Mouse (Mus musculus) heart, postnatal 0 days (tissue): ENCODE data around the gene D030056L22Rik. TPM values are rescaled to one million over a fixed set of nuclear protein-coding genes. Genes with fewer than 3 reads are reported as not detected.

Experiments used
- ATAC-seq: fragments of 200-750 bp; cut with Nextera tagmentation; 2 replicates; pipeline ENCODE4 v1.8.0; 2017; ENCODE audit warnings: low read depth, moderate number of reproducible peaks, moderate library complexity; ENCODE audit not compliant: insufficient read depth
- DNase-seq: peaks from one replicate; pipeline ENCODE4 v3.0.0-alpha.2; 2016; ENCODE audit warnings: low spot score
- H3K27ac ChIP-seq: fragments of 300-500 bp; sonication (generic); 2 replicates; pipeline ENCODE4 v1.5.1; 2014; ENCODE audit warnings: low read depth, mild to moderate bottlenecking
- H3K27me3 ChIP-seq: fragments of 300-500 bp; sonication (generic); 2 replicates; pipeline ENCODE4 v1.6.1; 2014; ENCODE audit warnings: low read length, mixed read lengths; ENCODE audit not compliant: control insufficient read depth, insufficient read depth
- H3K36me3 ChIP-seq: fragments of 300-500 bp; sonication (generic); replicated peaks from 2 replicates; pipeline ENCODE4 v1.6.1; 2014; ENCODE audit warnings: low read length, mixed read lengths; ENCODE audit not compliant: control insufficient read depth, insufficient read depth
- H3K4me1 ChIP-seq: fragments of 300-500 bp; sonication (generic); 2 replicates; pipeline ENCODE4 v1.6.1; 2014; ENCODE audit warnings: antibody characterized with exemption; ENCODE audit not compliant: control insufficient read depth, insufficient read depth
- H3K4me2 ChIP-seq: fragments of 300-500 bp; sonication (generic); 2 replicates; pipeline ENCODE4 v1.6.1; 2014; ENCODE audit warnings: low read depth, mild to moderate bottlenecking, low read length, moderate library complexity
- H3K4me3 ChIP-seq: fragments of 300-500 bp; sonication (generic); 2 replicates; pipeline ENCODE4 v1.5.1; 2014; ENCODE audit warnings: low read depth, low read length
- H3K9ac ChIP-seq: fragments of 300-500 bp; sonication (generic); replicated peaks from 2 replicates; pipeline ENCODE4 v1.6.1; 2014; ENCODE audit warnings: low read depth, low read length, mixed read lengths
- H3K9me3 ChIP-seq: fragments of 300-500 bp; sonication (generic); replicated peaks from 2 replicates; pipeline ENCODE4 v1.6.1; 2016; ENCODE audit warnings: low read length; ENCODE audit not compliant: control insufficient read depth
- CTCF ChIP-seq: IDR thresholded peaks from 2 replicates; pipeline ENCODE4 v1.5.1; 2016; ENCODE audit warnings: antibody characterized with exemption, control low read depth, low read depth
- EP300 ChIP-seq: IDR thresholded peaks from 2 replicates; pipeline ENCODE4 v1.6.1; 2016; ENCODE audit warnings: antibody characterized with exemption, low read depth
- WGBS: fragments of 180-500 bp; shearing (Covaris S2); extraction: QIAGEN DNeasy Blood & Tissue Kit; methylation state at CpG from one replicate; pipeline ENCODE4 v1.1.7; 2014; 5-methylcytosine and 5-hydroxymethylcytosine counted together
- polyA plus RNA-seq: library from polyadenylated mRNA; unstranded; fragments of >200 nt; fragmentation: Nextera tagmentation; extraction: Ambion mirVana; gene quantifications from 2 replicates; pipeline ENCODE4 v1.2.1, GENCODE M21; 2015
- total RNA-seq: library from RNA; depleted of rRNA; stranded (reverse); fragments of >200 nt; gene quantifications from 2 replicates; pipeline ENCODE4 v1.2.3, GENCODE M21; 2014; ENCODE audit warnings: low replicate concordance

Gene D030056L22Rik
- total and polyA plus RNA-seq, 2 experiments from 2014 or later, result 14.6 to 33.9 TPM

GRCm38 (mm10) chr19:18671056-18671741 is 41.8 kb upstream of the D030056L22Rik start:
- peak; percentile 66 for ATAC-seq
- peak overlapping the region; percentile 90 for H3K9ac ChIP-seq
- under 1% methylated on average over 58 of the region's 64 CpGs for WGBS

GRCm38 (mm10) chr19:18672498-18672897 is 40.5 kb upstream of the D030056L22Rik start:
- peak overlapping the region; percentile 87 for H3K4me2 ChIP-seq
- H3K36me3 ChIP-seq, result no peaks in the 10 kb centered on the region
- H3K27ac ChIP-seq, result no peak overlapping the region
- DNase-seq (no peak), ATAC-seq (no peak)
- H3K27me3 ChIP-seq, result no peaks in the 10 kb centered on the region
- TF ChIP-seq CTCF (no peak), EP300 (no peak)
- WGBS, result 43% methylated on average over 3 of the region's 3 CpGs
- H3K4me3 ChIP-seq, result peak overlapping the region; percentile 93; the same call in 1 of the 2 replicates
- H3K9me3 ChIP-seq, result no peaks in the 10 kb centered on the region
- peaks cover 19% of the 10 kb centered on the region for H3K4me1 ChIP-seq
- no peak overlapping the region for H3K9ac ChIP-seq

More at GRCm38 (mm10) chr19:18671056-18671741, 41.8 kb upstream of the D030056L22Rik start:
- H3K36me3 ChIP-seq, result no peaks in the 10 kb centered on the region
- H3K27ac ChIP-seq, result peak overlapping the region; percentile 93
- H3K9me3 ChIP-seq, result no peaks in the 10 kb centered on the region
- peak; percentile 44 for DNase-seq
- TF ChIP-seq CTCF (no peak), EP300 (no peak)
- no peaks in the 10 kb centered on the region for H3K27me3 ChIP-seq
- peak overlapping the region; percentile 87 for H3K4me2 ChIP-seq
- peaks cover 19% of the 10 kb centered on the region for H3K4me1 ChIP-seq
- H3K4me3 ChIP-seq, result peak overlapping the region; percentile 93

GRCm38 (mm10) chr19:18673116-18673515 is 39.9 kb upstream of the D030056L22Rik start:
- WGBS, result 42% methylated on average over 4 of the region's 4 CpGs
- Histone ChIP-seq H3K36me3 (no peaks in the 10 kb centered on the region), H3K27me3 (no peaks in the 10 kb centered on the region), H3K9ac (no peak overlapping the region; the same call in 1 of the 2 replicates), H3K4me1 (peaks cover 19% of the 10 kb centered on the region), H3K27ac (no peak overlapping the region), H3K4me2 (peak overlapping the region; percentile 87; the same call in 1 of the 2 replicates), H3K9me3 (no peaks in the 10 kb centered on the region), H3K4me3 (no peak overlapping the region)
- no peak for DNase-seq
- no peak for ATAC-seq
- TF ChIP-seq EP300, result no peak
- TF ChIP-seq CTCF, result no peak

GRCm38 (mm10) chr19:18682142-18682541 is 30.9 kb upstream of the D030056L22Rik start:
- no peak overlapping the region for H3K4me3 ChIP-seq
- peaks cover 24% of the 10 kb centered on the region for H3K36me3 ChIP-seq
- H3K27ac ChIP-seq, result no peak overlapping the region
- WGBS, result 38% methylated on average over 4 of the region's 4 CpGs
- H3K27me3 ChIP-seq, result no peaks in the 10 kb centered on the region
- ATAC-seq (no peak), DNase-seq (no peak)
- no peak overlapping the region for H3K4me2 ChIP-seq
- H3K9me3 ChIP-seq, result no peaks in the 10 kb centered on the region
- TF ChIP-seq CTCF, result no peak
- no peak for TF ChIP-seq EP300
- no peak overlapping the region for H3K9ac ChIP-seq
- no peaks in the 10 kb centered on the region for H3K4me1 ChIP-seq

- no peaks in the 10 kb centered on the region for H3K9me3 ChIP-seq
- H3K4me3 ChIP-seq, result no peak overlapping the region
- ATAC-seq, result peak; percentile 49; the same call in 1 of the 2 replicates
- TF ChIP-seq CTCF (peak; percentile 74), EP300 (no peak)
- peak; percentile 53 for DNase-seq
- peaks cover 11% of the 10 kb centered on the region; the same call in 1 of the 2 replicates for H3K36me3 ChIP-seq
- 70% methylated on average over 3 of the region's 3 CpGs for WGBS
- H3K27ac ChIP-seq, result no peak overlapping the region
- H3K4me2 ChIP-seq, result no peak overlapping the region
- no peaks in the 10 kb centered on the region for H3K4me1 ChIP-seq
- H3K27me3 ChIP-seq, result no peaks in the 10 kb centered on the region
- H3K9ac ChIP-seq, result no peak overlapping the region
Measured at GRCm38 (mm10) chr19:18687556-18687955, 25.4 kb upstream of the D030056L22Rik start.
